Mouse (Mus musculus) hindbrain, embryonic 16.5 days (tissue): ENCODE measurements around the gene Srsf12. TPM values are rescaled to one million over a fixed set of nuclear protein-coding genes. Genes with fewer than 3 reads are reported as not detected.

ENCODE experiments used
- ATAC-seq: fragments of 200-750 bp; cut with Nextera tagmentation; 2 replicates; pipeline ENCODE4 v1.8.0; 2017; ENCODE audit warnings: moderate TSS enrichment, moderate library complexity
- H3K27ac ChIP-seq: fragments of 300-500 bp; sonication (generic); 2 replicates; pipeline ENCODE4 v1.5.1; 2014; ENCODE audit warnings: low read depth, mild to moderate bottlenecking, control low read depth, low read length, moderate library complexity
- H3K27me3 ChIP-seq: fragments of 300-500 bp; sonication (generic); replicated peaks from 2 replicates; pipeline ENCODE4 v1.6.1; 2014; ENCODE audit warnings: low read length; ENCODE audit not compliant: control insufficient read depth, insufficient read depth
- H3K36me3 ChIP-seq: fragments of 300-500 bp; sonication (generic); 2 replicates; pipeline ENCODE4 v1.6.1; 2014; ENCODE audit warnings: mild to moderate bottlenecking, low read length, moderate library complexity, mixed read lengths; ENCODE audit not compliant: control insufficient read depth, insufficient read depth
- H3K4me1 ChIP-seq: fragments of 300-500 bp; sonication (generic); 2 replicates; pipeline ENCODE4 v1.6.1; 2014; ENCODE audit warnings: low read depth, low read length; ENCODE audit not compliant: control insufficient read depth, insufficient read depth
- H3K4me2 ChIP-seq: fragments of 300-500 bp; sonication (generic); 2 replicates; pipeline ENCODE4 v1.6.1; 2014; ENCODE audit warnings: mild to moderate bottlenecking, low read length, control low read depth, moderate library complexity
- H3K4me3 ChIP-seq: fragments of 300-500 bp; sonication (generic); 2 replicates; pipeline ENCODE4 v1.5.1; 2014; ENCODE audit warnings: mild to moderate bottlenecking, low read length, control low read depth, moderate library complexity
- H3K9ac ChIP-seq: fragments of 300-500 bp; sonication (generic); 2 replicates; pipeline ENCODE4 v1.6.1; 2014; ENCODE audit warnings: low read depth, mild to moderate bottlenecking, control low read depth, low read length, moderate library complexity
- H3K9me3 ChIP-seq: fragments of 300-500 bp; sonication (generic); 2 replicates; pipeline ENCODE4 v1.6.1; 2014; ENCODE audit warnings: mild to moderate bottlenecking, low read length, moderate library complexity; ENCODE audit not compliant: control insufficient read depth
- WGBS: fragments of 180-500 bp; shearing (Covaris S2); extraction: QIAGEN DNeasy Blood & Tissue Kit; methylation state at CpG from one replicate; pipeline ENCODE4 v1.1.7; 2014; 5-methylcytosine and 5-hydroxymethylcytosine counted together
- polyA plus RNA-seq: library from polyadenylated mRNA; unstranded; fragments of >200 nt; fragmentation: Nextera tagmentation; extraction: Ambion mirVana; gene quantifications from 2 replicates; pipeline ENCODE4 v1.2.1, GENCODE M21; 2015

Gene Srsf12
- polyA plus RNA-seq, 1 experiment from 2014 or later, result 79.2 TPM

DNA sequence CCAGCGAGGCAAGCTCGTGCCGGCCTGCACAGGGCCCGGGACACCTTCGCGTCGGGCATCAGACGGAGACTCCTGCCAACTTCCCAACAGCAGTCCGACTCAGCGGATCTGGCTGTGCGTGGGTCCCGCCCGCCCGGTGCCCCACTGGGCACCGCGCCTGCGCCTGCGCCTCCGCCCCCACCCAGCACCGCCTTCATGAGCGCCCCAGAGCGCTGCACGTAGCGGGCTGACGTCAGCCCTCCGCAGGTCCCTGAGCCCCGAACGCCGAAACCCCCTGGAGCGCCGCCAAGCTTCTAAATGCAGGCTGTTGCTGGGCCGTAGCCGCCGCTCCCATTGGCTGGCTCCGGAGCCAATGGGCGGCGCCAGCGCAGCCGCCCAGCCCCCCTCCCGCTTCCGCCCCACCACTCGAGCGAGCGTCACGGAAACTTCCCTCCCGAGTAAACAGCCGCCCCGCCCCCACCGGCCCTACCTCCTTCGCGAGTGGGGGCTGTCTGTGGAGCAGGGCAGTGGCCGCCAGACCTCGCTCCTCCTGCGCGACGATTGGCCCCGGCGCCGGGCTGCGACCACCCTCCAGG lies 38.8 kb downstream of the Srsf12 start:
- ATAC-seq, result peak; percentile 95
- under 1% methylated on average over 58 of the region's 60 CpGs for WGBS
- peak overlapping the region; percentile 100 for H3K27ac ChIP-seq
- H3K9ac ChIP-seq, result peak overlapping the region; percentile 98
- H3K4me2 ChIP-seq, result peak overlapping the region; percentile 56
- no peaks in the 10 kb centered on the region for H3K27me3 ChIP-seq
- peaks cover 12% of the 10 kb centered on the region for H3K36me3 ChIP-seq
- H3K9me3 ChIP-seq, result no peaks in the 10 kb centered on the region
- peaks cover 14% of the 10 kb centered on the region for H3K4me1 ChIP-seq
- H3K4me3 ChIP-seq, result peak overlapping the region; percentile 99

DNA sequence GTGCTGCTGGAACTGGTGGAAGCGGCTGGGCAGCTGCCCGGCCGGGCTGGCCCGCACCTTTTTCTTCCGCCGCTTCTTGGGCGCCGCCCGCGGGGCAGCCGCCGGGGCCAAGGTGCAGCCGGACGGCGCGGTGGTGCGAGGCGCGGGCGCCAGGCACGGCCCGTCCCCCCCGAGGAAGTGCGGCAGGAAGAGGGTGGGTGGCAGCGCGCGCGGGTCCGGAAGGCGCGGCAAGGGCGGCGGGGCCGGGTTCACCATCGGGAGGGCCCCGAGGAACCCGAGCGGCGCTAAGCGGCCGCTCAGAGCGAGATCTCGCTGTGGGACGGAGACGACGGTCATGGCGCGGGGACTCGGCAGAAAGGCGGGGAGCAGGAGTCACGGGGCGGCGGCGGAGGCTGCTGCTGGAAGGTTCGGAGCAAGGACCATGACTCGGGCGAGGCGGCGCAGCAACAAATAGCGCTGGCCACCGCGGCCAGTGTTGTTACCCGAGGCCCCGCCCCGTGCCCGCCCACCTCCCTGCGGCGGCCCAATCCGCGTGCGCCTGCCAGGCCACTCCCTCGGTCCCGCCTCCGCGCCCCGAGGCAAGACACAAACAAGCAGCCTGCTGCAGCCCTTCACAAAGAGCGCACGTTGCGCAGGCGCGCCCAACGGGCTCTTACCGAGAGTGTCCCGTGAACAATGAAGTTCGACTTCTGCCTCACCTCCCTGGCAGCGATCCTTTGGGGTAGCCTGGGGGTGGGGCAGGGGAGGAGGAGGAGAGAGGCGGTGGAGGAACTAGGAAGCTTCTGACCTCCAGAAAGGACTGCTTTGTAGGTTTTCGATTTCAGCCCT lies 39.5 kb downstream of the Srsf12 start:
- no peaks in the 10 kb centered on the region for H3K9me3 ChIP-seq
- no peaks in the 10 kb centered on the region for H3K27me3 ChIP-seq
- peak overlapping the region; percentile 69 for H3K4me2 ChIP-seq
- peak overlapping the region; percentile 100 for H3K27ac ChIP-seq
- ATAC-seq, result peak; percentile 93
- WGBS, result under 1% methylated on average over 68 of the region's 88 CpGs
- peaks cover 14% of the 10 kb centered on the region for H3K4me1 ChIP-seq
- H3K4me3 ChIP-seq, result peak overlapping the region; percentile 99
- H3K9ac ChIP-seq, result peak overlapping the region; percentile 98
- peaks cover 10% of the 10 kb centered on the region for H3K36me3 ChIP-seq

DNA sequence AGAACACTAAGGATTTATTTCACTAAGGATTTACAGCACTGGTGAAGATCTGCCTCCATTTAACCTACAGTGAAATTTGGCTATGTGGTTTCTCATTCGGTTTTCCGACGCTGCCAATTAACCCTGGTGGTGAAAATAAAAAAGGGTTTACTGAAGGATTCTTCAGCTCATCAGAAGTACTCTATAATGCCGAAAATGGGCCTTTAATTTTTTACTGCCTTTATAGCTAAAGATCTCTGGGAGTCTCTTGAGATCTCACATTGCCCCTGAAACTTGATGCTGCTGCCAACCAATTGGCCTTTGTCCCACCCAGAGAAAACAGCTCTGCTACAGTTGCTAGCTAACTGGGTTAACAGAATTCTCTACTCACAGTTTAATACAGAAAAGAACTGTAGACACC lies 40.1 kb downstream of the Srsf12 start:
- WGBS, result under 1% methylated on average over 4 of the region's 4 CpGs
- Histone ChIP-seq H3K4me1 (peaks cover 14% of the 10 kb centered on the region), H3K9me3 (no peaks in the 10 kb centered on the region), H3K27ac (peak overlapping the region; percentile 100), H3K27me3 (no peaks in the 10 kb centered on the region), H3K4me2 (peak overlapping the region; percentile 69), H3K9ac (peak overlapping the region; percentile 98), H3K4me3 (peak overlapping the region; percentile 99), H3K36me3 (peaks cover 8% of the 10 kb centered on the region)
- no peak for ATAC-seq

DNA sequence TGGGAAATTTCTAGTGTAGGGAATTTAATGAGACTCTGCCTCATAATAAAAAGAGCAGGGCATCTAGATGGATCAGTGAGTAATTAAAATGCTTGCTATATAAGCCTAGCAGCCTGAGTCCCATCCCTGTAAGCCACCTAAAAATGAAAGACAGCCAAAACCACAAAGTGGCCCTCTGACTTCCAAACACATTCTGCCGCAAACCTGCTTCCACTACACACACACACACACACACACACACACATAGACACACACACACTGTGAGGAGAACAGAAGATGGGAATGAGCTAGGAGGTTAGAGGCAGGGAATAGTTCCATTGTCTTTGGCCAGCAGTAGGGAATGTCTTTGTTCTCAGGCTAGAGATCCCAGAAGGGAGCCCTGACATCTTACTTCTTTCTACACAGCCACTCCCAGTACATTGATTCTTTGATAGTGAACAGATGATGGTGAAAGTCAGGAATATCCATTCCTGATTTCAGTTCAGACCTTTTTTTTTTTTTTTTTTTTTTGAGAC lies 41.0 kb downstream of the Srsf12 start:
- Histone ChIP-seq H3K4me1 (peaks cover 14% of the 10 kb centered on the region), H3K9me3 (no peaks in the 10 kb centered on the region), H3K4me2 (no peak overlapping the region), H3K4me3 (no peak overlapping the region), H3K36me3 (peaks cover 2% of the 10 kb centered on the region; the same call in 1 of the 2 replicates), H3K27ac (no peak overlapping the region), H3K27me3 (no peaks in the 10 kb centered on the region), H3K9ac (no peak overlapping the region)
- no peak for ATAC-seq
- WGBS, result 45% methylated on average over 1 of the region's 1 CpGs

DNA sequence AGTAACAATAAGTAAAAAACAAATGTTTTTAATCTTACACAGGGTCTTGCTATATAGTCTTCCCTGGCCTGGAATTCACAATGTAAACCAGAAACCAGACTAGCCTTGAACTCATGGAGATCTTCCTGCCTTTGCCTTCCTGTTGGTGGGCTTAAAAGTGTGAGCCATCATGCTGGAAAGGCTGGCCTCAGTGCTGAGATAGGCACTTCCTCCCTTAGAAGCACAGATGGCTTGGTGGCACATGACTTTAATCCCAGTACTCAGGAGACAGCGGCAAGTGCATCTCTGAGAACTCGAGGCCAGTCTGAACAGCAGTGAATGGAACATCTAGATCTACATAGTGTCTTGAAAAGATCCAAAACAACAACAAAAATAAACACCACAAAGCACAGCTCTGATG lies 42.1 kb downstream of the Srsf12 start:
- Histone ChIP-seq H3K36me3 (peaks cover 2% of the 10 kb centered on the region; the same call in 1 of the 2 replicates), H3K4me2 (no peak overlapping the region), H3K4me3 (no peak overlapping the region), H3K9ac (no peak overlapping the region), H3K27ac (no peak overlapping the region), H3K9me3 (no peaks in the 10 kb centered on the region), H3K27me3 (no peaks in the 10 kb centered on the region), H3K4me1 (peaks cover 13% of the 10 kb centered on the region)
- 93% methylated on average over 2 of the region's 2 CpGs for WGBS
- ATAC-seq, result no peak

DNA sequence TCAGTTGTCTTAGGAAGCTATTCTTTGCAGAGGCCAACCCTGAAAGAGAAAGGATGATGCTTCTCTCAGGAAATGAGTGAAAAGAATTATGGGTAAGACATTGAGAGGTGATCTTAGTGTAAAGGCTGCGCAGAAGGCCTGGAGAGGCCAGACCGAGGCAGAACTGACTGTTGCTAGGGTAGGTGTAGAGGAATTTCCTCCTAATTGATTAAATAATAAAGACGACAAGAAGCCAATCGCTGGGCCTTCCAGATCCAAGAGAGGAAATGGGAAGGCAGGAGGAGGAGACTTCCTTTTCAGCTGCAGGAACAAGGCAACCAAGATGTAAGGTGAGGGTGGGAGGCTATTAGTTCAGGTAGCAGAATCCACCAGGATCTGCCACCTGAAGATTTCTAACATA lies 45.9 kb downstream of the Srsf12 start:
- Histone ChIP-seq H3K4me2 (no peak overlapping the region), H3K27ac (no peak overlapping the region), H3K9me3 (no peaks in the 10 kb centered on the region), H3K4me3 (no peak overlapping the region), H3K4me1 (no peaks in the 10 kb centered on the region), H3K36me3 (no peaks in the 10 kb centered on the region), H3K27me3 (no peaks in the 10 kb centered on the region), H3K9ac (no peak overlapping the region)
- 41% methylated on average over 4 of the region's 4 CpGs for WGBS
- no peak for ATAC-seq

DNA sequence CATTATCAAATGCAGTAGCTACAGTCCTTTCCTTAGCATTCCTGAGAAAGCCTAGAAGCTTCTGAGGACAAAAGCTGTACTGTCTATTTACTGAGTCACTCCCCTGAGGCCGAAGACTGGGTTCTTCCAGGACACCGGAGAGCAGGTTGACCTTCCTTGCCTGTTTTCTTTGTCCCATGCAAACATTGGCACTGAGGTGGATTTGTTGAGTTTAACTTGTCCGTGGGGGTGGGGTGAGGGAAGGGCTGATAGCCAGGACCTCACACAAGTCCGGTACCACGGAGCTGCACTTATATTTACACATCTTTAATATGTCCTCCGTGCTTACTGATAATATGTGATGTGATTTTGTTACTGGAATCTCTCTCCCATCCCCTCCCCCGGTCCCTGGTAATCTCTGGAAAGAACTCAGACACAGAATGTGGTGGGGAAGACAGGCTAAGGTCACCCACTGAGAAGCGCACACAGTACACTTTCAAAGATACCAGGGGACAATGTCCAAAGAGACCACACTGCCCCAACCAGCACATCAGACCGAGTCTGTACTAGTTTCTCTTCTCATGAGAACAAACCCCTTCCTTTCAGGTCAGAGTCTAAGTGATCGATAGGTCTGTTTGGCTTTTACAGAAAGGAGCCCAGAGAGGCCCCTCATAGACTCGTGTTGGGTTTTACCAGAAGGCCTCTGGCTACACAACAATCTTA lies 48.6 kb downstream of the Srsf12 start:
- no peak overlapping the region for H3K4me2 ChIP-seq
- no peaks in the 10 kb centered on the region for H3K27me3 ChIP-seq
- H3K4me1 ChIP-seq, result no peaks in the 10 kb centered on the region
- no peak overlapping the region for H3K27ac ChIP-seq
- no peak overlapping the region for H3K9ac ChIP-seq
- H3K9me3 ChIP-seq, result no peaks in the 10 kb centered on the region
- ATAC-seq, result no peak
- no peak overlapping the region for H3K4me3 ChIP-seq
- WGBS, result 83% methylated on average over 11 of the region's 11 CpGs
- H3K36me3 ChIP-seq, result no peaks in the 10 kb centered on the region

DNA sequence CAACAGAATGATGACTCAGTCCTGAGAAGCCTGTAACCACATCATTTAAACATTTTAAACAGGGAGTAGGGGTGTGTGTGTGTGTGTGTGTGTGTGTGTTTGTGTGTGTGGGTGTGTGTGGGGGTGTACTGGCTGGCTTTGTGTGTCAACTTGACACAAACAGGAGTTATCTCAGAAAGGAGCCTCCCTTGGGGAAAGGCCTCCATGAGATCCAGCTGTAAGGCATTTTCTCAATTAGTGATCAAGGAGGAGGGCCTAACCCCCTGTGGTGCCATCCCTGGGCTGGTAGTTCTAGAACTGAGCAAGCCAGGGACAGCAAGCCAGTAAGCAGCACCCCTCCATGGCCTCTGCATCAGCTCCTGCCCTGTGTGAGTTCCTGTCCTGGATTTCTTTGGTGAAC lies 51.5 kb downstream of the Srsf12 start:
- H3K27ac ChIP-seq, result no peak overlapping the region
- H3K9me3 ChIP-seq, result no peaks in the 10 kb centered on the region
- no peak overlapping the region for H3K4me2 ChIP-seq
- no peak overlapping the region for H3K4me3 ChIP-seq
- H3K9ac ChIP-seq, result no peak overlapping the region
- no peak for ATAC-seq
- no peaks in the 10 kb centered on the region for H3K36me3 ChIP-seq
- no peaks in the 10 kb centered on the region for H3K4me1 ChIP-seq
- H3K27me3 ChIP-seq, result no peaks in the 10 kb centered on the region

DNA sequence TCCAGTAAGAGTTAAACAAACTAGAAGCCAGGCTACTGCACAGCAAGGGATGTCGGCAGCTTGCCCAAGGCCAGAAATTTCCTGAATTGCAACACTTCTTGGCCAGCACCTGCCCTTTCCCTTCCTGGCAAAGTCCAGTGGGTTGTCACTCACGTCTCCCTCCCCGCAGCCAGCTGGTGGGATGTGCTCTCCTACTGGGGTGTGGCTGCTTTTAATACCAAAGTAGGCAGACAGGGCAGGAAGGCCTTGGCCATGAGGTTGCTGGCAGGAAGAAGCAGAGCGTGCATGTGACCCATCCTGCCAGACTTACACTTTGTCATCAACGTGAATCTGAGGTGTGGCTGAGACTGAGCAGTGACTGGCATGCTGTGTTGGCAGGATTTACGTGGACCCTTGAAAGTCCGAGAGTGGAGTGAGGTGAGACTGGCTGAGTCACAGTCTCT lies 52.5 kb downstream of the Srsf12 start:
- Histone ChIP-seq H3K4me2 (no peak overlapping the region), H3K4me1 (no peaks in the 10 kb centered on the region), H3K4me3 (no peak overlapping the region), H3K27me3 (no peaks in the 10 kb centered on the region), H3K27ac (no peak overlapping the region), H3K36me3 (no peaks in the 10 kb centered on the region), H3K9ac (no peak overlapping the region), H3K9me3 (no peaks in the 10 kb centered on the region)
- 55% methylated on average over 7 of the region's 7 CpGs for WGBS
- peak; percentile 77 for ATAC-seq
